In genomic region chr10:127059968-127060916, GRCm38 (mm10) we compare ENCODE assay signal across 8 mouse cellular contexts. TPM values are rescaled to one million over a fixed set of nuclear protein-coding genes. Genes with fewer than 3 reads are reported as not detected.
DNase-seq lines count a peak whose midpoint lies in the region; ATAC-seq and TF ChIP-seq lines count a peak whose summit lies in the region.

Gene March9, minus strand, starts transcription at chr10:127060184.

- WGBS in embryonic facial prominence, embryonic 15.5 days, result under 1% methylated on average over 43 of the region's 72 CpGs

- peak within 1 kb of the TSS; percentile 73 for H3K9ac ChIP-seq in embryonic facial prominence, embryonic 15.5 days

- DNase-seq in G1E (ENCODE audit: low spot score), result peak; percentile 42
- DNase-seq in adrenal gland, postnatal 25 days, result peak; percentile 83
- peak; percentile 90 for DNase-seq in induced T-regulatory cell, adult 2 months (ENCODE audit: low read depth)
- peak; percentile 57 to 71 for DNase-seq in left cerebral cortex, adult 9 months (ENCODE audit: low spot score in 2 of 2)
- DNase-seq in lung, postnatal 4 days, result peak; percentile 75 to 85
- peak; percentile 79 for DNase-seq in right cerebral cortex, postnatal 4 days

- peak within 1 kb of the TSS; percentile 70 for H3K27ac ChIP-seq in embryonic facial prominence, embryonic 15.5 days (replicated peaks)

- no peak for ATAC-seq in G1E (ENCODE audit: extremely low read depth, insufficient number of reproducible peaks, low FRiP score, poor library complexity, severe bottlenecking)
- ATAC-seq in embryonic facial prominence, embryonic 15.5 days (ENCODE audit: insufficient number of reproducible peaks, low FRiP score, low TSS enrichment, low read depth), result peak; percentile 22
- ATAC-seq in megakaryocyte-erythroid progenitor cell, adult 5-6 weeks (replicated peaks; ENCODE audit: low FRiP score, low TSS enrichment, poor library complexity, severe bottlenecking), result no peak

- H3K4me3 ChIP-seq in G1E (ENCODE audit: low read depth, low read length), result peak within 1 kb of the TSS; percentile 73
- H3K4me3 ChIP-seq in embryonic facial prominence, embryonic 15.5 days (replicated peaks), result peak within 1 kb of the TSS; percentile 78

- H3K9me3 ChIP-seq in G1E (replicated peaks), result peaks cover 8% of the 10 kb centered on the region; the same call in 1 of the 2 replicates
- H3K9me3 ChIP-seq in embryonic facial prominence, embryonic 15.5 days (replicated peaks), result no peaks in the 10 kb centered on the region

- peak within 1 kb of the TSS; percentile 86 for H3K4me2 ChIP-seq in embryonic facial prominence, embryonic 15.5 days (replicated peaks)

- peaks cover 46% of the 10 kb centered on the region for H3K4me1 ChIP-seq in G1E (ENCODE audit: insufficient read depth, low read depth, low read length)
- peaks cover 33% of the 10 kb centered on the region for H3K4me1 ChIP-seq in embryonic facial prominence, embryonic 15.5 days

- TF ChIP-seq CTCF in G1E (IDR thresholded peaks at IDR 0.05; ENCODE audit: low read depth, low read length), result no peak

- peaks cover 56% of the 10 kb centered on the region for H3K27me3 ChIP-seq in G1E (ENCODE audit: insufficient read depth, low read length)
- H3K27me3 ChIP-seq in embryonic facial prominence, embryonic 15.5 days, result no peaks in the 10 kb centered on the region

- H3K36me3 ChIP-seq in G1E (replicated peaks), result peaks cover 17% of the 10 kb centered on the region
- H3K36me3 ChIP-seq in embryonic facial prominence, embryonic 15.5 days, result peaks cover 24% of the 10 kb centered on the region

RNA-seq across cellular contexts. Expression of gene March9, which starts in this region (rescaled TPM):
- total RNA-seq in G1E (2014; fragmentation: Nextera tagmentation) (0.68 and 1.1 TPM in 2 replicates), G1E (2017) (1.2 and 1.3 TPM in 2 replicates)
- polyA plus RNA-seq in G1E (2012), result 0.63 and 0.88 TPM in 2 replicates
- total RNA-seq in adrenal gland, postnatal 25 days (2021), result 8.6 and 10.9 TPM in 2 replicates
- 1.8 and 2.4 TPM in 2 replicates for polyA plus RNA-seq in embryonic facial prominence, embryonic 15.5 days (2015; fragmentation: Nextera tagmentation; extraction: Ambion mirVana)
- not detected in 2 replicates for total RNA-seq in megakaryocyte-erythroid progenitor cell, adult 5-6 weeks (2014; fragmentation: Nextera tagmentation)
- total RNA-seq in megakaryocyte-erythroid progenitor cell, adult 5-6 weeks (2017), result not detected in 2 replicates
